Mouse (Mus musculus): ENCODE measurements around the gene Rpl18a.

DNA sequence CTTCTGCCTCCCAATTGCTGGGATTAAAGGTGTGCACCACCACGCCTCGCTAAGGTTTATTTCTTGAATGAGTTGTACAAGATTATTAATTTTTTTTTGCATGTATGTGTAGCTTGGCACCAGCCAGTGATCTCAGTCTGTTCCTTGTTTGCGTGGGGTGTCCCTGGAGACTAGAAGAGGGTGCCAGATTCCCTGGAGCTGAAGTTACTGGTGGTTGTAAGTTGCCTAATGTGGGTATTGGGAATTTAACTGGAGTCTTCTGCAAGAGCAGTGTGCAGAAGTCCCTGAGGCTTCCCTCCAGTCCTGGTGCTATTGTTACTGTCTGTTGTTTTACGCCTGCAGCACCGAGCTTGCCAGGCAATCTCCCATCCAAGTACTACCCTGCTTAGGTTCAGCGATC lies 40.0 kb upstream of the Rpl18a start:
- TF ChIP-seq POLR2A (IDR thresholded peaks at IDR 0.05; ENCODE audit: control insufficient read depth, extremely low read depth, insufficient read depth, low read length, poor library complexity) (no peak), CTCF (IDR thresholded peaks at IDR 0.05; ENCODE audit: borderline replicate concordance, control insufficient read depth, extremely low read depth, insufficient read depth, low read length, poor library complexity) (no peak)

Measured in thymus, adult 2 months (tissue).